Mouse (Mus musculus): ENCODE data around the gene Tbx5. TPM values are rescaled to one million over a fixed set of nuclear protein-coding genes. Genes with fewer than 3 reads are reported as not detected.

Gene Tbx5
- polyA plus RNA-seq, 1 experiment = 0.06 TPM

- TF ChIP-seq CTCF (conservative IDR thresholded peaks at IDR 0.05; ENCODE audit: insufficient read depth, insufficient read length, low read depth, low read length) = no peak
- TF ChIP-seq POLR2A (IDR thresholded peaks at IDR 0.05; ENCODE audit: low read depth, low read length) = no peak
- H3K36me3 ChIP-seq (ENCODE audit: control insufficient read depth, insufficient read depth, low read length) = no peaks in the 10 kb centered on the region
- H3K27me3 ChIP-seq (replicated peaks; ENCODE audit: control insufficient read depth, insufficient read depth, low read length) = no peaks in the 10 kb centered on the region
- no peak for DNase-seq
- 13% methylated on average over 31 of the region's 31 CpGs for WGBS
- no peak overlapping the region for H3K4me3 ChIP-seq (ENCODE audit: insufficient read depth, low read depth, low read length)
- no peaks in the 10 kb centered on the region for H3K4me1 ChIP-seq (ENCODE audit: control insufficient read depth, insufficient read depth, low read length)
- no peak overlapping the region for H3K27ac ChIP-seq (ENCODE audit: insufficient read depth, low read depth, low read length)
Observed at GRCm38 (mm10) chr5:119866277-119867235, 34.1 kb downstream of the Tbx5 start.

GRCm38 (mm10) chr5:119867986-119868385, 35.5 kb downstream of the Tbx5 start:
- Histone ChIP-seq H3K4me1 (ENCODE audit: control insufficient read depth, insufficient read depth, low read length) (no peaks in the 10 kb centered on the region), H3K27ac (ENCODE audit: insufficient read depth, low read depth, low read length) (no peak overlapping the region), H3K27me3 (replicated peaks; ENCODE audit: control insufficient read depth, insufficient read depth, low read length) (no peaks in the 10 kb centered on the region), H3K4me3 (ENCODE audit: insufficient read depth, low read depth, low read length) (no peak overlapping the region), H3K36me3 (ENCODE audit: control insufficient read depth, insufficient read depth, low read length) (no peaks in the 10 kb centered on the region)
- no peak for TF ChIP-seq POLR2A (IDR thresholded peaks at IDR 0.05; ENCODE audit: low read depth, low read length)
- no peak for TF ChIP-seq CTCF (conservative IDR thresholded peaks at IDR 0.05; ENCODE audit: insufficient read depth, insufficient read length, low read depth, low read length)
- WGBS = 80% methylated on average over 6 of the region's 6 CpGs
- DNase-seq = no peak

- Histone ChIP-seq H3K4me1 (ENCODE audit: control insufficient read depth, insufficient read depth, low read length) (no peaks in the 10 kb centered on the region), H3K27ac (ENCODE audit: insufficient read depth, low read depth, low read length) (no peak overlapping the region), H3K4me3 (ENCODE audit: insufficient read depth, low read depth, low read length) (no peak overlapping the region), H3K27me3 (replicated peaks; ENCODE audit: control insufficient read depth, insufficient read depth, low read length) (no peaks in the 10 kb centered on the region), H3K36me3 (ENCODE audit: control insufficient read depth, insufficient read depth, low read length) (no peaks in the 10 kb centered on the region)
- no peak for DNase-seq
- TF ChIP-seq CTCF (conservative IDR thresholded peaks at IDR 0.05; ENCODE audit: insufficient read depth, insufficient read length, low read depth, low read length) (no peak), POLR2A (IDR thresholded peaks at IDR 0.05; ENCODE audit: low read depth, low read length) (no peak)
- 12% methylated on average over 2 of the region's 2 CpGs for WGBS
Observed at GRCm38 (mm10) chr5:119875421-119875820, 43.0 kb downstream of the Tbx5 start.

- WGBS = 54% methylated on average over 6 of the region's 6 CpGs
- no peaks in the 10 kb centered on the region for H3K27me3 ChIP-seq (replicated peaks; ENCODE audit: control insufficient read depth, insufficient read depth, low read length)
- H3K4me3 ChIP-seq (ENCODE audit: insufficient read depth, low read depth, low read length) = no peak overlapping the region
- no peak overlapping the region for H3K27ac ChIP-seq (ENCODE audit: insufficient read depth, low read depth, low read length)
- peak; percentile 23 for DNase-seq
- H3K36me3 ChIP-seq (ENCODE audit: control insufficient read depth, insufficient read depth, low read length) = no peaks in the 10 kb centered on the region
- no peak for TF ChIP-seq CTCF (conservative IDR thresholded peaks at IDR 0.05; ENCODE audit: insufficient read depth, insufficient read length, low read depth, low read length)
- TF ChIP-seq POLR2A (IDR thresholded peaks at IDR 0.05; ENCODE audit: low read depth, low read length) = no peak
- H3K4me1 ChIP-seq (ENCODE audit: control insufficient read depth, insufficient read depth, low read length) = no peaks in the 10 kb centered on the region
Observed at GRCm38 (mm10) chr5:119877185-119877584, 44.7 kb downstream of the Tbx5 start.

GRCm38 (mm10) chr5:119885595-119885994, 53.1 kb downstream of the Tbx5 start:
- H3K27ac ChIP-seq (ENCODE audit: insufficient read depth, low read depth, low read length) = no peak overlapping the region
- H3K36me3 ChIP-seq (ENCODE audit: control insufficient read depth, insufficient read depth, low read length) = no peaks in the 10 kb centered on the region
- TF ChIP-seq CTCF (conservative IDR thresholded peaks at IDR 0.05; ENCODE audit: insufficient read depth, insufficient read length, low read depth, low read length) (no peak), POLR2A (IDR thresholded peaks at IDR 0.05; ENCODE audit: low read depth, low read length) (no peak)
- H3K27me3 ChIP-seq (replicated peaks; ENCODE audit: control insufficient read depth, insufficient read depth, low read length) = no peaks in the 10 kb centered on the region
- WGBS = 69% methylated on average over 7 of the region's 8 CpGs
- DNase-seq = no peak
- H3K4me1 ChIP-seq (ENCODE audit: control insufficient read depth, insufficient read depth, low read length) = no peaks in the 10 kb centered on the region
- no peak overlapping the region for H3K4me3 ChIP-seq (ENCODE audit: insufficient read depth, low read depth, low read length)

- H3K27ac ChIP-seq (ENCODE audit: insufficient read depth, low read depth, low read length) = no peak overlapping the region
- no peak for DNase-seq
- no peaks in the 10 kb centered on the region for H3K4me1 ChIP-seq (ENCODE audit: control insufficient read depth, insufficient read depth, low read length)
- no peak overlapping the region for H3K4me3 ChIP-seq (ENCODE audit: insufficient read depth, low read depth, low read length)
- TF ChIP-seq POLR2A (IDR thresholded peaks at IDR 0.05; ENCODE audit: low read depth, low read length) (no peak), CTCF (conservative IDR thresholded peaks at IDR 0.05; ENCODE audit: insufficient read depth, insufficient read length, low read depth, low read length) (no peak)
- no peaks in the 10 kb centered on the region for H3K27me3 ChIP-seq (replicated peaks; ENCODE audit: control insufficient read depth, insufficient read depth, low read length)
- WGBS = 84% methylated on average over 8 of the region's 8 CpGs
- H3K36me3 ChIP-seq (ENCODE audit: control insufficient read depth, insufficient read depth, low read length) = no peaks in the 10 kb centered on the region
Observed at GRCm38 (mm10) chr5:119887381-119887780, 54.9 kb downstream of the Tbx5 start.

GRCm38 (mm10) chr5:119891960-119892359, 59.5 kb downstream of the Tbx5 start:
- 28% methylated on average over 5 of the region's 5 CpGs for WGBS
- Histone ChIP-seq H3K27me3 (replicated peaks; ENCODE audit: control insufficient read depth, insufficient read depth, low read length) (no peaks in the 10 kb centered on the region; the same call in 1 of the 2 replicates), H3K4me1 (ENCODE audit: control insufficient read depth, insufficient read depth, low read length) (no peaks in the 10 kb centered on the region), H3K36me3 (ENCODE audit: control insufficient read depth, insufficient read depth, low read length) (no peaks in the 10 kb centered on the region), H3K27ac (ENCODE audit: insufficient read depth, low read depth, low read length) (no peak overlapping the region), H3K4me3 (ENCODE audit: insufficient read depth, low read depth, low read length) (no peak overlapping the region)
- no peak for TF ChIP-seq POLR2A (IDR thresholded peaks at IDR 0.05; ENCODE audit: low read depth, low read length)
- TF ChIP-seq CTCF (conservative IDR thresholded peaks at IDR 0.05; ENCODE audit: insufficient read depth, insufficient read length, low read depth, low read length) = no peak
- DNase-seq = no peak

Data from kidney, adult 2 months (tissue).